Mouse (Mus musculus) urinary bladder, postnatal 25 days (tissue): Measurements from ENCODE around the gene Crtc2.

Source experiments
- DNase-seq: peaks from one replicate; pipeline ENCODE4 v3.0.0; 2022; ENCODE audit warnings: low spot score

Crtc2 gene

GRCm38 (mm10) chr3:90313367-90313766 lies 59.4 kb downstream of the Crtc2 start:
- DNase-seq, result no peak
